Mouse (Mus musculus) ovary, postnatal 10 days (tissue): Measurements from ENCODE around the gene P2rx3.

Experiments used
- DNase-seq: peaks from one replicate; pipeline ENCODE4 v3.0.0; 2022; ENCODE audit warnings: low spot score

The P2rx3 gene

GRCm38 (mm10) chr2:85037047-85038026 is at the start of gene P2rx3, which contains the start of gene Ssrp1:
TSS of gene P2rx3 (minus strand) at chr2:85037462.
TSS of gene Ssrp1 (plus strand) at chr2:85037234.
- peak; percentile 79 for DNase-seq

DNA sequence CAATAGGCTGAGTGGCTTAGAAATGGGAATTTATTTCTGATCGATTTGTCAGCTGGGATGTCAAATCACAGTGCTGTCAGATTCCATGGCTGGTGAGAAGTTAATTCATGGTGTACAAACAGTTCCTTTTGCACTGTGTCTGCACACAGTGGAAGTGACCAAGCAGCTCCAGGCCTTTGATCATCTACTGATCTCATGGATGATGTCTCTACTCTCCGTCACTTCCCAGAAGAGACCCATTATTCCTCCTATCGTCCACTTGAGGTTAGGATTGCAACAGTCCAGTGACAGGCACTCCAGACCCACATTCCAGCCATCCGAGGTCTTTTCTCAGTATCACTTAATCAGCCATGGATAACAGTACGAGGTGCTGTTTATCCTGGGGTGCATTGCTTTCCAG is 36.5 kb upstream of the P2rx3 start:
- DNase-seq = no peak

GRCm38 (mm10) chr2:85071921-85072320 is 34.7 kb upstream of the P2rx3 start:
- no peak for DNase-seq

- no peak for DNase-seq
These were observed 32.8 kb upstream of the P2rx3 start for GRCm38 (mm10) chr2:85070086-85070485.

GRCm38 (mm10) chr2:85068626-85069025 is 31.4 kb upstream of the P2rx3 start:
- DNase-seq = no peak

GRCm38 (mm10) chr2:85067903-85068625 is 30.8 kb upstream of the P2rx3 start:
- DNase-seq = no peak

- no peak for DNase-seq
These were observed 29.7 kb upstream of the P2rx3 start for GRCm38 (mm10) chr2:85066937-85067336.

DNA sequence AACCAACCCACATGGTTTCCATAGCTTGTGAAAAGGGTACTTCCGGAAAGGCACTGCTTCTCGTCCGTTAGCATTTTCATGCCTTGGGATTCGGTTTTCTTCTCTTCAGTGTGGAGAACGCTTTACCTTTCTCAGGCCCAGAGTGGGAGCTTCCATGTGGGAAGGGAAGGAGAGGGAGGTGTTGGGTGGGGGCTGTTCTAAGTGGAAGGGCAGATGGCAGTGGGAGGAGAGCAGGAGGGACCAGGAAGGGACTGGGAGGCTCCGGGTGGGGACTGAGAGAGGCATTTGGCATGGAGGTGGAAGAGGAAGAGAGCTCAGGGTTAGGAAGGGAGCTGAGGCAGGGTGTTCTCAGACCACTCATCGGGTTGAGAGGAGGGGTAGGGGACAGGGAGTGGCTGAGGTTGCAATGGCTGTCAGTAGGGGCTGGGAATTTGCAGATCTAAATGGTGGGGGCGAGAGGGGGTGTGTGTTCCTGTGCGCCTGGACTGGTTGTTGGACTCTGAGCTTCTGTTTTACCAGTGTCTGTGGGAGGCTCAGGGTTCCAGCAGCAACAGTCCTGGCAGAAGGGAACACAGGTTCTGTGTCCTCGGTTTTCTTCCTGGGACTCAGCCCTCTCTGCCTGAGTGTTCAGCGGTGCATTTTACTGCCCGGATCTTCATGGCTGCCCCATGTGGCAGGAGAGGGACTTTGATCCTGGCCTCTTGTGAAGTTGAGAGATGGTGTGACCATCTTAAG is 28.0 kb upstream of the P2rx3 start:
- no peak for DNase-seq

DNA sequence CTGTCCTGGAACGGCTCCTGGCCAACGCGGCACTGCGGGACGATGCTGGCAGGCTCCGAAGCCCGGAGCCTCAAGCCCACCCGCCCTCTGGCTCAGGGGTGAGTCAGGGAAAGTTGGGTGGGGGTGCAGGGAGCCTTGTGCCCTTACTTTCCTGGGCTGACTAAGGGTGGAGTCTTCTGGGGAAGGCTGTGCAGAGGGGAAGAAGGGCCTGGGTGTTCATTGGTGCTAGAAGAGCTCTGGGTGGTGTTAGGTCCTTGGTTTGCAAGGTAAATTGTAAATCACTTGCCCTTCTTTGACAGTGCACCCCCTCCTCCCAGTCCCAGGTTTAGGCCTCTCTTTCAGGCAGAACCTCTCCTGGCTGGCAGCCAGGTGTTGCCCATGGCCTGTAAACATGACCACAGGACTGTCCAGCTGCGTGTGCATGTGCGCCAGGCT is 23.9 kb upstream of the P2rx3 start:
- no peak for DNase-seq

DNA sequence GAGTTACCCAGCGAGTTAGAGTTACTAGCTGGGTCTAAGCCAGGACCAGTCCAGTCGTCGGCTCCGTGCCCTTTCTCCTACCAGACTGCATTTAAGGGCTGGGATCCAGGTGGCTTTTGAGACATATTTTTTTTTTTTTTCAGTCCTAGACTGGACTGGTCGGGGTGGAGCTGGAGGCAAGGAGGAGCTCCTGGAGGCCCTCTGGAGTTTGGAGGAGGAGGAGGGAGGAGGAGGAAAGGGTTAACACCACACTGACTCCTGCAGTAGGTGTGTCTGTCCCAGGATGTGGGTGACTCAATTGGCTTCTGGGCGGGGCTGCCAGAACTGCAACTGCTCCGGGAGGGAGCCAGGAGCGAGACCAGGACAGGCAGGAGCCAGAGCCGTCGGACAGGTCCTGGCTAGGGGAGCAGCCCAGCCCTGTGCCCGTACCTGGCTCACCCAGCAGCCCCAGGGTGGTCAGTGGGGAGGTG is 23.4 kb upstream of the P2rx3 start:
- DNase-seq = peak; percentile 17

GRCm38 (mm10) chr2:85059677-85060076 is 22.4 kb upstream of the P2rx3 start:
- DNase-seq = no peak

DNA sequence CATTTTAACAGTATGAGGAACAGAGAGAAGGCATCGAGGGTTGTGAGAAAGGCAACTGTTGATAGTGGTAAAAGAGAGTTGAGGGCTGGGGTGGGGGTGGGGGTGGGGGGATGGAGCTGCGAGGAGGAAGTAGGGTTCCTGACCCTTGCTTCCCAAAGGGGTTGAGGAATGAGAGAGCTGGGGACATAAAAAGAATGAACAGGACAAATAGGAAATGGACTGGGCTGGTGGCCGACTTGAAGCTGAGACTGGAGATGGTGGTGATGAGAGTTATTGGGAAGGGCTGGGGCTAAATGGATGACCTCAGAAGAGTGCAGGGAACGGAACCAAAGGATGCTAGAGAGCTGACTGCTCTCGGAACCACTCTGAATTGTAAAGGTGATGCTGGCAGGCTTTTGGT is 19.4 kb upstream of the P2rx3 start:
- DNase-seq = no peak

DNA sequence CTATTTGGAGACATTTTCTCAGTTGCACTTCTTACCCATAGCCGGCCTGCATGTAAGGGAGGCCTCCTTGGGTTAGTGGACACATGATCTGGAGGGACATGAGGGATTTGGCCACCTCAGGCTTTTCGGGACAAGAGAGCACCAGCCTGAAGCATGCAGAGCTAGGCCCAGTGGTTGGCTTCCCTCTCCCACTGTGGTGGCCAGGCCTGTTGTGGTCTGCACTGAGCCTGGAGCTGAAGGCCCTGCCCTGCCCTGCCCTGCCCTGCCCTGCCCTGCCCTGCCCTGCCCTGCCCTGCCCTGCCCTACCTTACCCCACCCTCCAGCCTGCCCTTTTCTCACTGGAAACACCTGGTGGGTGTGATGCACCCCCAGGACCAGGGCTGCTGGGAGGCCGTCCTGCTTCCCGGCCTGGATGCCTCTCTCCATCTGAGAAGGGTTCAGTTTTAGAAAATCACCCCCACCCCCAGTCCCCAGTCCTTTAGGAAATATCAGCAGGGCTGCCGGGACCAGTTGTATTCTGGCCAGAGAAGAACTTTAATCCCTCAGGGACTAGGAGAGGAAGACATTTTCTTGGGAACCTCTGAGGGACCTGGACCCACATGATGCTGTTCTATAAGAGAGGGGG is 16.0 kb upstream of the P2rx3 start:
- DNase-seq = no peak

GRCm38 (mm10) chr2:85050746-85051145 is 13.5 kb upstream of the P2rx3 start:
- peak; percentile 24 for DNase-seq

DNA sequence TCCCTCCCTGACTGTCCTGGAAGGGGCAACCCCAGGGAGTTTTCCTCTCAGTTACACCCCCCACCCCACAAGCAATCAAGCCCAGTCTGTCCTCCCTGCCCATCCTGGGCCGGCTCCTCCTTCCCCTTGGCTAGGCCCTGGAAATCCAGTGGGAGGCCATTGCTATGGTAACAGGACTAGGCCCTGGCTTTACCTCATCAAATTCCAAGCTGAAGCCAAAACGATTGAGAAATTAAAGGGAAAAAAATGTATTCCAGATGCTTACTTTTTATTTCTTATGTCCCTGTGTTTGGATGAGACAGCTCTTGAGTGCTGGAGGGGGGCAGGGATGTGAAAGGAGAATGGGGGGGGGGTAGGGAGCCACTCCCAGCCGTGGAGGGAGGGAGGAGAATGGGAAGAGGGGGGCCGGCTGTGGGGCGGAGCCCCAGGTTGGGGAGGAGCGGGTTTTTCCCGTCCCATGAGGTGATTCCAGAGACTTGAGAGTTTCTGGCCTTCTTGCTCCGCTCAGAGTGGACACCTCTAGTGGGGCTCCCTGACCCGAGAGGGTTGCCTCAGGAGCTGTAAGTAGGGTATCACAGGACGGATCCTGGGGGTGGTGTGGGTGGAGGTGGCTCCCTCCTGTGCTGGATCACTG is 12.9 kb upstream of the P2rx3 start:
- peak; percentile 44 for DNase-seq

DNA sequence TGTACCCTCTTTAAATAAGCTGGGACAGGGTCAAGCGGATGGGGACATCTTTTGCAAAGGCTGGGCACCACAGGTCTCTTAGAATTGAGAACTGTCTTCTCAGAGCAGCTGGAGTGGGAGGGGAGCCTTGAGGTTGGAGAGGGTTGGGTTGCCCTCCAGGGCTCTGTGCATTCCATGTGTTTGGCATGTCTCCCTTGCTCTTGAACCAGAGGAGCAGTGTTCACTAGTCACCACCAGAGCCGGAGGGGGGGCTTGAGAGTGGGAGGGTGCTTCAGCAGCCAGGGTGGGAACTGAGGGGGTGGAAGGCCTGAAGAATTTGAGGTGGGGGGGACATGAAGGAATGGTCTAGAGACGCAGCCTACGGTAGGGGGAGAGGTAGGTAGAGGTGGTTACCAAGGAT is 12.0 kb upstream of the P2rx3 start:
- no peak for DNase-seq

DNA sequence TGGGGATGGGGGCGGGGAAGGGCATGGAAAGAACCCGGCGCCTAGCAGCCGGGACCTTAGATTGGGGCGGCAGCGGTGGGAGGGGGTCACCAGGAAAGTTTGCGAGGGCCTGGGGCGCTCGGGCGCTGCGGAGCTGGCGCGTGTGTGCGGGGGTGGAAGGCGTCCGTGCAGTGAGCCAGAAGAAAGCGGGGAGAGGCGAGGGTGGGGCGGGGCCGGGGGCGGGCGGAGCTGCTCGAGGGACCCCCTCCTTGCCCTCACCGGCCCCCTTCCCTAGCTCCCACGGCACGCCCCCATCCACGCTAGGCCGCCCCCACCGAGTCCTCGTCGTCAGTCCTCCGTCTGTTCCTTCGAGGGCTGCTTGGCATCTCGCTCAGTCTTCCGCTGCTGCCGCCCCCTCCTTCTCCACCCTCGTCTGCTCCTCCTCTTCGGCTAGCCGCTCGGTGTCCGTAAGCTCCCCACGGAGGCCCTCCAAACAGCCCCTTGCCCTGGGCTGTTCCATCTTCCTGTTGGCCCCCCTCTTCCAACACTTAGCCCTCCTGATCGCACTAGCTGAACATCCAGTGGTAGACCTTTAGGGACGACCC is 11.0 kb upstream of the P2rx3 start:
- peak; percentile 56 for DNase-seq

GRCm38 (mm10) chr2:85047596-85048167 is 10.4 kb upstream of the P2rx3 start, which contains the start of gene Tnks1bp1:
TSS of gene Tnks1bp1 (plus strand) at chr2:85048022.
- DNase-seq = peak; percentile 92

DNA sequence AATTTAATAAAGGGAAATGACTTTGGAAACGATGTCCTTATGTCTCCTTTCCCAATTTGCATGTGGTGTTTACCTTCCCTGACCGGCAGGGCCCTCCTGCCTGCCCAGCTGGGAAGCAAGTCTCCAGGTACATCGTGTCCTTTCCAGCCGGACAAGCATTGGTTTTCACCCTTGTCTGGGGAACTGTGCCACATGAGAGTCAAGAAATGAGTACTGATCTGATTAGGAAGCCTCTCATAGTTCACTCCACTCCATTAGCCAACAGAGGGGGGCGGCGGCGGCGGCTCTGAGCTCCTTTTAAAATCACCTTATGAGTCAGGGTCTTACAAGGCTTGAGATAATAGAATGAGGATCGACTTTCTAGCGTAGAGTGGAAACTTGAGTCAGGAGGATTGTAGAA is 9.8 kb upstream of the P2rx3 start:
- DNase-seq = no peak

DNA sequence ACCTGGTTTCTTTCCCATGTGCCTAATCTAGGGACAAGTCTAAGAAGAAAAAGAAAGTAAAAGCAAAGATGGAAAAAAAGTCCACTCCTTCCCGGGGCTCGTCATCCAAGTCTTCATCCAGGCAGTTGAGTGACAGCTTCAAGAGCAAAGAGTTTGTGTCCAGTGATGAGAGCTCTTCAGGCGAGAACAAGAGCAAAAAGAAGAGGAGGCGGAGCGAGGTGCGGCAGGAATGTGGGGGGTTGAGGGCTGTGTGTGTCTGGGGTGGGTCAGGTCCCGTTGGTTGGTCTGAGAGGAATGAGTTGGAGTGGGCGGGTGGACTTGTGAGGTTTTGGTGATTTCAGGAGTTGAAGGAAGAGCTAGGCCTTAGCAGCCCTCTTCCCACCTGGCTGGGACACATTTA is 9.0 kb upstream of the P2rx3 start:
- DNase-seq = no peak
